Mouse (Mus musculus) adrenal gland, postnatal 25 days (tissue): ENCODE measurements around the gene Donson. TPM values are rescaled to one million over a fixed set of nuclear protein-coding genes. Genes with fewer than 3 reads are reported as not detected.

ENCODE experiments used
- DNase-seq: peaks from one replicate; pipeline ENCODE4 v3.0.0; 2021; ENCODE audit warnings: mixed read lengths
- total RNA-seq: library from RNA; stranded (reverse); gene quantifications from 2 replicates; pipeline ENCODE4 v1.2.3, GENCODE M21; 2021

Donson gene
- total RNA-seq, 1 experiment from 2014 or later, result 8.7 TPM

- DNase-seq, result no peak
Measured at GRCm38 (mm10) chr16:91640171-91640570, 48.4 kb downstream of the Donson start.

DNA sequence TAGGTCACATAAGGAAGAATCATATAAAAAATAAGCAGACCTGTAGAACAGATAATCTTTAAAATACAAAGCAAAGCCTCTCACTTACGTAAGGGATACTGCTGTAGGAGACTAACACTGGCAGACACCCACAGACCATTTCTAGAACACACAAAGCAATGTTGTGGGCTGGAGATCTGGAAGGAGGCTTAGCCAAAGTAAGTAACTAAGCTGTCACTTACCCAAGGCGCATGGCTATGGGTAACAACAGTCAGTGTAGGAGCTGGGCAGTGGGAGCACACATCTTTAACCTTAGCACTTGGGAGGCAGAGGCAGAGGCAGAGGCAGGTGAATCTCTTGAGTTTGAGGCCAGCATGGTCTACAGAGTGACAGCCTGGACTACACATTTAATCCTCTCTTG, 48.9 kb downstream of the Donson start:
- no peak for DNase-seq

DNA sequence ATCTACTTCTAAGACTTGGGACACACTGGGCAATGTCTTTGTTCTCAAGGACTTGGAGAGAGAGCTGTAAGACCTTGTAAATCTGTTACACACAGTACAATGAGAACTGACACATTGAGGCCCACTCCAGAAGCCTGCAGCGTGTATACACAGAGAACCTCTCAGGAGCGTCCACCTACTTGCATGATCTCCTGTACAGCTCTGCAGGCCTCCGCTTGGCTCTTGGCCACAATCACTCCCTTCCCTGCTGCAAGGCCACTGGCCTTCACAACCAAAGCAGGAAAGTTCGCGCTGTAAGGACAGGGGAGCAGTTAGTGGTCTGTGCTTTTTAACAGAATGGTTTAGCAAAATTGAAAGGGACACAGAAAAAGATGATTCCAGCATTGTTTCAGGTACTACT, 49.4 kb downstream of the Donson start:
- DNase-seq, result peak; percentile 66

- DNase-seq, result no peak
Measured at GRCm38 (mm10) chr16:91633641-91634040, 54.9 kb downstream of the Donson start.

GRCm38 (mm10) chr16:91632940-91633339, 55.6 kb downstream of the Donson start:
- DNase-seq, result no peak

- peak; percentile 78 for DNase-seq
Measured at GRCm38 (mm10) chr16:91632439-91632838, 56.1 kb downstream of the Donson start.

DNA sequence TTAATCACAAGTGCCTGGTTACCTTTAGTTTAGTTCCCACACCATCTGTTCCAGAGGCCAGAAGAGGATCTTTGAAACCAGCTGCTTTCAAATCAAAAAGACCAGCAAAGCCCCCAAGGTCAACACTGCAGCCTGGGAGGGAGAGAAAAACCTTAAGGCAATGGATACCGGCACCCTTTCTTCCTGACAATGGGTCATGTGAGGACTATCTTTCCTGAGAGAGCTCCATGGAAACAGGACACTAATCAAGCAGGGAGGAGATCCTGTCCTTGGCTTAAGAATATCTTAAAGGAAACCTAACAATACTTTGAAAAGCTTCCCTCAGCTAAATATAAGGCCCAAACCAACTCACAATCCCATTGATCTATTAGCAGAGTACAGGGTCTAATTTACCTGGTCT, 58.0 kb downstream of the Donson start:
- no peak for DNase-seq

DNA sequence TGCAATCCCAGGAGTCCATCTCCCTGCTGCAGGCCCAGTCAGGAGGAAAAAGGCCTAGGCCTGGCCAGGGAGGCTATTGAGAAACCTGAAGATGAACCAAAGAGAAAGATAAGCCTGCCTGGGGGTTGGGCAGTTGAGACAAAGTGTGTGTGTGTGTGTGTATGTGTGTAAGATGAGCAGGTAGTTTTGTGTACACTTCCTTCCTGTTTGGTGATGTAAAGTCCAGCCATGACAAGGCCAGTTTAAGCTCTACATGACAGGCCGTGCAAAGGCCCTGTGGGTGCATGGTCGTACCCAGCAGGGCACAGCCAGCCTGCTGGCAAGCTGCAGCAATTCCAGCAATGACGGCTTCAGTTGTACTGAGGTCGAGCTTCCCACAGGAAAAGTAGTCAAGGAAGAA, 58.8 kb downstream of the Donson start:
- DNase-seq, result no peak

DNA sequence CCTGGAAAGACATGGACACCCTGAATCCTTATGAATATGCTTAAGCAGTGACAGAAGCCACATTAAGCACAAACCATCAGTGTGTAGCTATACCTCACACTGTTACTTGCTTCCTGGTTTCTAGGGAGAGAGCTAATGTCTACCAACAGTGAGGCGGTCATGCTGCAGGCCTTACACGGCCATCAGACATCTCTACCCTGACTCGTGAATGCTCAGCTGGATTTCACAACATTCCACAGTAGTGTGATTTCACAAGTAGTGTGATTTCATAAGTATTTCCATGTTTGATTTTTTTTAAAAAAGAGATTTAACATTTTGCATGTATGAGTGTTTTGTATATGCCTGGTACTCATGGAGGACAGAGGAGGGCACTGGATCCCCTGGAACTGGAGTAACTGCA, 59.9 kb downstream of the Donson start:
- no peak for DNase-seq

GRCm38 (mm10) chr16:91627831-91628230, 60.7 kb downstream of the Donson start:
- no peak for DNase-seq

Other genes with a start within 250 kb of the Donson start
- gene Ifnar1, start 203.5 kb downstream of the Donson start, total RNA-seq, result 57.5 and 70.8 TPM in 2 replicates
- gene Ifngr2, start 141.7 kb downstream of the Donson start, total RNA-seq, result 20.1 and 31.1 TPM in 2 replicates
- gene Tmem50b, start 91.0 kb downstream of the Donson start, total RNA-seq, result 57.9 and 58.3 TPM in 2 replicates
- gene Dnajc28, start 69.7 kb downstream of the Donson start, total RNA-seq, result 14.5 and 17.1 TPM in 2 replicates
- gene Gart, start 41.8 kb downstream of the Donson start, total RNA-seq, result 90.8 and 124 TPM in 2 replicates
- gene Son, start 41.3 kb downstream of the Donson start, total RNA-seq, result 297 and 334 TPM in 2 replicates
- 62.8 and 71.7 TPM in 2 replicates for gene Cryzl1, start 40.2 kb upstream of the Donson start, total RNA-seq
- 39.3 and 50.3 TPM in 2 replicates for gene Itsn1, start 40.5 kb upstream of the Donson start, total RNA-seq